ENCODE assay signal across 8 mouse cellular contexts in genomic region chr7:141293852-141294471, GRCm38 (mm10). TPM values are rescaled to one million over a fixed set of nuclear protein-coding genes. Genes with fewer than 3 reads are reported as not detected.
DNase-seq lines count a peak whose midpoint lies in the region; ATAC-seq and TF ChIP-seq lines count a peak whose summit lies in the region.

No protein-coding gene starts in this region.

- H3K4me3 ChIP-seq in left cerebral cortex, adult 2 months, result peak overlapping the region; percentile 33
- peak overlapping the region; percentile 29 for H3K4me3 ChIP-seq in liver, embryonic 15.5 days (replicated peaks)
- H3K4me3 ChIP-seq in neural tube, embryonic 14.5 days (ENCODE audit: low read depth, low read length), result peak overlapping the region; percentile 28

- no peak; the same call in 1 of the 2 replicates for TF ChIP-seq CTCF in left cerebral cortex, adult 2 months (IDR thresholded peaks at IDR 0.05)

- peak overlapping the region; percentile 50 for H3K4me2 ChIP-seq in liver, embryonic 15.5 days
- H3K4me2 ChIP-seq in neural tube, embryonic 14.5 days (ENCODE audit: low read depth, low read length), result peak overlapping the region; percentile 53

- H3K9ac ChIP-seq in liver, embryonic 15.5 days, result no peak overlapping the region
- H3K9ac ChIP-seq in neural tube, embryonic 14.5 days (replicated peaks; ENCODE audit: low read depth, low read length), result peak overlapping the region; percentile 51; the same call in 1 of the 2 replicates

- peak in 1 of 2 experiments; percentile 19 for DNase-seq in left cerebral cortex, adult 2 months (ENCODE audit: extremely low spot score in 1 of 2, low spot score in 2 of 2)
- DNase-seq in left cerebral cortex, adult 8-10 months (ENCODE audit: low spot score in 2 of 2), result no peak
- DNase-seq in embryo, embryonic 11 days, result peak; percentile 69
- peak; percentile 13 to 47 for DNase-seq in heart, postnatal 14 days
- no peak for DNase-seq in thymus, postnatal 25 days
- no peak for DNase-seq in layer of hippocampus, postnatal 10 days (ENCODE audit: low spot score in 2 of 2)

- no peak for ATAC-seq in liver, embryonic 15.5 days (ENCODE audit: insufficient read depth)
- ATAC-seq in neural tube, embryonic 14.5 days (ENCODE audit: low read depth), result no peak

- peaks cover 29% of the 10 kb centered on the region for H3K4me1 ChIP-seq in liver, embryonic 15.5 days (replicated peaks)
- peaks cover 8% of the 10 kb centered on the region; the same call in 1 of the 2 replicates for H3K4me1 ChIP-seq in neural tube, embryonic 14.5 days (ENCODE audit: control insufficient read depth, insufficient read depth, low read length)

- H3K9me3 ChIP-seq in liver, embryonic 15.5 days (replicated peaks), result no peaks in the 10 kb centered on the region
- no peaks in the 10 kb centered on the region for H3K9me3 ChIP-seq in neural tube, embryonic 14.5 days (ENCODE audit: control insufficient read depth, low read length)

- peaks cover 3% of the 10 kb centered on the region; the same call in 1 of the 2 replicates for H3K36me3 ChIP-seq in liver, embryonic 15.5 days (replicated peaks)
- H3K36me3 ChIP-seq in neural tube, embryonic 14.5 days (ENCODE audit: control insufficient read depth, insufficient read depth, low read length), result 0 out of 2 replicates have a peak, but pooled peaks cover 3% of the 10 kb centered on the region

- intact Hi-C loops in left cerebral cortex, adult 2 months (cut with DNase I), result no loop called here
- intact Hi-C loops in heart, postnatal 14 days (cut with DNase I), result no loop called here

- H3K27me3 ChIP-seq in liver, embryonic 15.5 days, result peaks cover 74% of the 10 kb centered on the region
- peaks cover 34% of the 10 kb centered on the region for H3K27me3 ChIP-seq in neural tube, embryonic 14.5 days (ENCODE audit: control insufficient read depth, insufficient read depth, low read length)

- WGBS in liver, embryonic 15.5 days (ENCODE audit: insufficient replicate concordance), result under 1% methylated on average over 53 of the region's 53 CpGs
- under 1% methylated on average over 51 of the region's 53 CpGs for WGBS in neural tube, embryonic 14.5 days

- no peak overlapping the region for H3K27ac ChIP-seq in left cerebral cortex, adult 2 months
- no peak overlapping the region for H3K27ac ChIP-seq in liver, embryonic 15.5 days (replicated peaks)
- H3K27ac ChIP-seq in neural tube, embryonic 14.5 days (ENCODE audit: low read depth, low read length), result no peak overlapping the region

RNA-seq across cellular contexts. Expression of gene Drd4, which starts 2.2 kb away (rescaled TPM):
- total RNA-seq in left cerebral cortex, adult 2 months (2021), result under 1 TPM; 0.27 to 0.44 TPM
- total RNA-seq in left cerebral cortex, adult 8-10 months (2022), result under 1 TPM; 0.44 to 0.84 (median 0.50) TPM
- total RNA-seq in heart, postnatal 14 days (2021), result not detected
- polyA plus RNA-seq in liver, embryonic 15.5 days (2015; fragmentation: Nextera tagmentation; extraction: Ambion mirVana), result not detected in 2 replicates
- polyA plus RNA-seq in neural tube, embryonic 14.5 days (2014; fragmentation: Nextera tagmentation; extraction: Ambion mirVana), result 0.73 and 0.90 TPM in 2 replicates
- total RNA-seq in layer of hippocampus, postnatal 10 days (2021), result under 1 TPM; 0.45 to 0.55 TPM

RNA-seq across cellular contexts. Expression of gene Sct, which starts 15.0 kb away (rescaled TPM):
- not detected for total RNA-seq in left cerebral cortex, adult 2 months (2021)
- not detected for total RNA-seq in left cerebral cortex, adult 8-10 months (2022)
- not detected for total RNA-seq in heart, postnatal 14 days (2021)
- 0.35 and 0.47 TPM in 2 replicates for polyA plus RNA-seq in liver, embryonic 15.5 days (2015; fragmentation: Nextera tagmentation; extraction: Ambion mirVana)
- polyA plus RNA-seq in neural tube, embryonic 14.5 days (2014; fragmentation: Nextera tagmentation; extraction: Ambion mirVana), result 3.9 and 4.2 TPM in 2 replicates
- under 1 TPM in 1 of 2 experiments, not detected in 1; 0.76 TPM for total RNA-seq in layer of hippocampus, postnatal 10 days (2021)

RNA-seq across cellular contexts. Expression of gene Cdhr5, which starts 17.4 kb away (rescaled TPM):
- total RNA-seq in left cerebral cortex, adult 2 months (2021), result not detected
- not detected for total RNA-seq in left cerebral cortex, adult 8-10 months (2022)
- not detected for total RNA-seq in heart, postnatal 14 days (2021)
- 0.46 and 0.47 TPM in 2 replicates for polyA plus RNA-seq in liver, embryonic 15.5 days (2015; fragmentation: Nextera tagmentation; extraction: Ambion mirVana)
- polyA plus RNA-seq in neural tube, embryonic 14.5 days (2014; fragmentation: Nextera tagmentation; extraction: Ambion mirVana), result not detected in 2 replicates
- not detected for total RNA-seq in layer of hippocampus, postnatal 10 days (2021)

RNA-seq across cellular contexts. Expression of gene Irf7, which starts 27.7 kb away (rescaled TPM):
- 1 to 10 TPM in 1 of 2 experiments, under 1 TPM in 1; 0.59 to 1.2 TPM for total RNA-seq in left cerebral cortex, adult 2 months (2021)
- total RNA-seq in left cerebral cortex, adult 8-10 months (2022), result 1 to 10 TPM in 3 of 4 experiments, under 1 TPM in 1; 0.65 to 2.8 (median 1.7) TPM
- total RNA-seq in heart, postnatal 14 days (2021), result 1 to 10 TPM; 1.6 to 1.7 TPM
- polyA plus RNA-seq in liver, embryonic 15.5 days (2015; fragmentation: Nextera tagmentation; extraction: Ambion mirVana), result 10.7 and 12.8 TPM in 2 replicates
- 0.57 and 0.66 TPM in 2 replicates for polyA plus RNA-seq in neural tube, embryonic 14.5 days (2014; fragmentation: Nextera tagmentation; extraction: Ambion mirVana)
- total RNA-seq in layer of hippocampus, postnatal 10 days (2021), result under 1 TPM; 0.29 to 0.64 TPM

RNA-seq across cellular contexts. Expression of gene Deaf1, which starts 33.5 kb away (rescaled TPM):
- 10 to 100 TPM; 63.1 to 63.8 TPM for total RNA-seq in left cerebral cortex, adult 2 months (2021)
- 10 to 100 TPM; 57.2 to 76.6 (median 68.2) TPM for total RNA-seq in left cerebral cortex, adult 8-10 months (2022)
- 10 to 100 TPM; 20.0 to 22.1 TPM for total RNA-seq in heart, postnatal 14 days (2021)
- polyA plus RNA-seq in liver, embryonic 15.5 days (2015; fragmentation: Nextera tagmentation; extraction: Ambion mirVana), result 13.4 and 16.9 TPM in 2 replicates
- 186 and 228 TPM in 2 replicates for polyA plus RNA-seq in neural tube, embryonic 14.5 days (2014; fragmentation: Nextera tagmentation; extraction: Ambion mirVana)
- 100 to 1,000 TPM; 220 to 227 TPM for total RNA-seq in layer of hippocampus, postnatal 10 days (2021)

Comparison
In these comparisons a context has a peak if more than half of its experiments do, and no peak if none do; other contexts are left out.
1. DNase-seq: peak in embryo, embryonic 11 days (single experiment) and heart, postnatal 14 days (2 of 2); none in left cerebral cortex, adult 8-10 months (0 of 2), thymus, postnatal 25 days (single experiment) and layer of hippocampus, postnatal 10 days (0 of 2).
2. Peak in every context shown above with its lines, with median percentiles within 50 percentile points of each other: H3K4me3 ChIP-seq.